Mouse (Mus musculus): ENCODE results near the gene Wfdc10. TPM values are rescaled to one million over a fixed set of nuclear protein-coding genes. Genes with fewer than 3 reads are reported as not detected.
A peak's percentile ranks its signal among the peaks of the same experiment; 100 is the strongest.

The Wfdc10 gene
- polyA plus RNA-seq, 1 experiment from 2014 or later = not detected

- Histone ChIP-seq H3K4me1 (no peaks in the 10 kb centered on the region), H3K27me3 (replicated peaks; ENCODE audit: low read depth, poor library complexity, severe bottlenecking) (no peaks in the 10 kb centered on the region), H3K9me3 (0 out of 2 replicates have a peak, but pooled peaks cover 5% of the 10 kb centered on the region), H3K4me3 (no peak overlapping the region), H3K36me3 (replicated peaks) (no peaks in the 10 kb centered on the region), H3K27ac (replicated peaks) (no peak overlapping the region)
- 37% methylated on average over 1 of the region's 1 CpGs for WGBS
- no peak for DNase-seq (ENCODE audit: low spot score)
These were observed 15.1 kb downstream of the Wfdc10 start for GRCm38 (mm10) chr2:164670938-164671337.

- DNase-seq (ENCODE audit: low spot score) = no peak
- no peaks in the 10 kb centered on the region for H3K36me3 ChIP-seq (replicated peaks)
- H3K4me1 ChIP-seq = peaks cover 4% of the 10 kb centered on the region
- H3K4me3 ChIP-seq = no peak within 1 kb of the TSS
- H3K27me3 ChIP-seq (replicated peaks; ENCODE audit: low read depth, poor library complexity, severe bottlenecking) = no peaks in the 10 kb centered on the region
- 81% methylated on average over 7 of the region's 7 CpGs for WGBS
- no peak within 1 kb of the TSS for H3K27ac ChIP-seq (replicated peaks)
- no peaks in the 10 kb centered on the region for H3K9me3 ChIP-seq
These were observed 18.1 kb downstream of the Wfdc10 start, which contains the start of gene Wfdc11 for GRCm38 (mm10) chr2:164673987-164674386. Gene Wfdc11, minus strand, starts transcription at chr2:164674087.

GRCm38 (mm10) chr2:164676103-164676502 lies 20.3 kb downstream of the Wfdc10 start:
- DNase-seq (ENCODE audit: low spot score) = no peak
- no peaks in the 10 kb centered on the region for H3K36me3 ChIP-seq (replicated peaks)
- H3K4me3 ChIP-seq = no peak overlapping the region
- 76% methylated on average over 7 of the region's 7 CpGs for WGBS
- H3K4me1 ChIP-seq = peaks cover 14% of the 10 kb centered on the region
- H3K27ac ChIP-seq (replicated peaks) = no peak overlapping the region
- no peaks in the 10 kb centered on the region for H3K9me3 ChIP-seq
- no peaks in the 10 kb centered on the region for H3K27me3 ChIP-seq (replicated peaks; ENCODE audit: low read depth, poor library complexity, severe bottlenecking)

GRCm38 (mm10) chr2:164676916-164677685 lies 21.3 kb downstream of the Wfdc10 start:
- H3K27me3 ChIP-seq (replicated peaks; ENCODE audit: low read depth, poor library complexity, severe bottlenecking) = no peaks in the 10 kb centered on the region

GRCm38 (mm10) chr2:164678848-164679625 lies 23.2 kb downstream of the Wfdc10 start:
- no peaks in the 10 kb centered on the region for H3K27me3 ChIP-seq (replicated peaks; ENCODE audit: low read depth, poor library complexity, severe bottlenecking)
- WGBS = 24% methylated on average over 19 of the region's 19 CpGs
- no peak overlapping the region for H3K27ac ChIP-seq (replicated peaks)
- H3K4me3 ChIP-seq = peak overlapping the region; percentile 43
- peak; percentile 86 for DNase-seq (ENCODE audit: low spot score)
- no peaks in the 10 kb centered on the region for H3K36me3 ChIP-seq (replicated peaks)
- peaks cover 14% of the 10 kb centered on the region for H3K4me1 ChIP-seq
- H3K9me3 ChIP-seq = no peaks in the 10 kb centered on the region

More at GRCm38 (mm10) chr2:164676916-164677685, 21.3 kb downstream of the Wfdc10 start:
- 88% methylated on average over 16 of the region's 16 CpGs for WGBS
- H3K9me3 ChIP-seq = no peaks in the 10 kb centered on the region
- H3K4me1 ChIP-seq = peaks cover 14% of the 10 kb centered on the region
- no peak for DNase-seq (ENCODE audit: low spot score)
- H3K27ac ChIP-seq (replicated peaks) = no peak overlapping the region
- no peaks in the 10 kb centered on the region for H3K36me3 ChIP-seq (replicated peaks)
- H3K4me3 ChIP-seq = no peak overlapping the region

- DNase-seq (ENCODE audit: low spot score) = peak; percentile 15
- H3K36me3 ChIP-seq (replicated peaks) = no peaks in the 10 kb centered on the region
- no peaks in the 10 kb centered on the region for H3K27me3 ChIP-seq (replicated peaks; ENCODE audit: low read depth, poor library complexity, severe bottlenecking)
- 36% methylated on average over 3 of the region's 3 CpGs for WGBS
- H3K4me1 ChIP-seq = peaks cover 14% of the 10 kb centered on the region
- no peaks in the 10 kb centered on the region for H3K9me3 ChIP-seq
- H3K4me3 ChIP-seq = no peak overlapping the region
- H3K27ac ChIP-seq (replicated peaks) = no peak overlapping the region
These were observed 24.1 kb downstream of the Wfdc10 start for GRCm38 (mm10) chr2:164679906-164680305.

- H3K27ac ChIP-seq (replicated peaks) = no peak within 1 kb of the TSS
- no peak within 1 kb of the TSS for H3K4me3 ChIP-seq
- no peaks in the 10 kb centered on the region for H3K9me3 ChIP-seq
- WGBS = 67% methylated on average over 3 of the region's 3 CpGs
- H3K36me3 ChIP-seq (replicated peaks) = no peaks in the 10 kb centered on the region
- 0 out of 2 replicates have a peak, but pooled peaks cover 3% of the 10 kb centered on the region for H3K4me1 ChIP-seq
- H3K27me3 ChIP-seq (replicated peaks; ENCODE audit: low read depth, poor library complexity, severe bottlenecking) = no peaks in the 10 kb centered on the region
- no peak for DNase-seq (ENCODE audit: low spot score)
These were observed 29.0 kb downstream of the Wfdc10 start, which contains the start of gene Wfdc13 for GRCm38 (mm10) chr2:164684807-164685206. Gene Wfdc13, plus strand, starts transcription at chr2:164685107.

- no peaks in the 10 kb centered on the region for H3K4me1 ChIP-seq
- no peak within 1 kb of the TSS for H3K4me3 ChIP-seq
- H3K36me3 ChIP-seq (replicated peaks) = no peaks in the 10 kb centered on the region
- 83% methylated on average over 4 of the region's 4 CpGs for WGBS
- no peaks in the 10 kb centered on the region for H3K9me3 ChIP-seq
- DNase-seq (ENCODE audit: low spot score) = no peak
- no peaks in the 10 kb centered on the region for H3K27me3 ChIP-seq (replicated peaks; ENCODE audit: low read depth, poor library complexity, severe bottlenecking)
- no peak within 1 kb of the TSS for H3K27ac ChIP-seq (replicated peaks)
These were observed 42.4 kb downstream of the Wfdc10 start, which contains the start of gene Spint4 for GRCm38 (mm10) chr2:164698201-164698600. Gene Spint4, plus strand, starts transcription at chr2:164698501.

- Histone ChIP-seq H3K27ac (replicated peaks) (no peak overlapping the region), H3K4me1 (no peaks in the 10 kb centered on the region), H3K9me3 (no peaks in the 10 kb centered on the region), H3K27me3 (replicated peaks; ENCODE audit: low read depth, poor library complexity, severe bottlenecking) (no peaks in the 10 kb centered on the region), H3K4me3 (no peak overlapping the region), H3K36me3 (replicated peaks) (no peaks in the 10 kb centered on the region)
- DNase-seq (ENCODE audit: low spot score) = no peak
- WGBS = 86% methylated on average over 5 of the region's 5 CpGs
These were observed 45.1 kb downstream of the Wfdc10 start for GRCm38 (mm10) chr2:164700959-164701358.

- H3K27ac ChIP-seq (replicated peaks) = no peak overlapping the region
- H3K36me3 ChIP-seq (replicated peaks) = no peaks in the 10 kb centered on the region
- WGBS = 90% methylated on average over 5 of the region's 5 CpGs
- H3K9me3 ChIP-seq = no peaks in the 10 kb centered on the region
- DNase-seq (ENCODE audit: low spot score) = no peak
- no peaks in the 10 kb centered on the region for H3K4me1 ChIP-seq
- no peak overlapping the region for H3K4me3 ChIP-seq
- no peaks in the 10 kb centered on the region for H3K27me3 ChIP-seq (replicated peaks; ENCODE audit: low read depth, poor library complexity, severe bottlenecking)
These were observed 45.9 kb downstream of the Wfdc10 start for GRCm38 (mm10) chr2:164701761-164702160.

GRCm38 (mm10) chr2:164704235-164704634 lies 48.4 kb downstream of the Wfdc10 start:
- no peaks in the 10 kb centered on the region for H3K9me3 ChIP-seq
- no peak overlapping the region for H3K27ac ChIP-seq (replicated peaks)
- WGBS = 72% methylated on average over 5 of the region's 5 CpGs
- H3K4me3 ChIP-seq = no peak overlapping the region
- H3K27me3 ChIP-seq (replicated peaks; ENCODE audit: low read depth, poor library complexity, severe bottlenecking) = no peaks in the 10 kb centered on the region
- H3K36me3 ChIP-seq (replicated peaks) = no peaks in the 10 kb centered on the region
- no peaks in the 10 kb centered on the region for H3K4me1 ChIP-seq
- DNase-seq (ENCODE audit: low spot score) = no peak

GRCm38 (mm10) chr2:164705328-164705727 lies 49.5 kb downstream of the Wfdc10 start:
- H3K27me3 ChIP-seq (replicated peaks; ENCODE audit: low read depth, poor library complexity, severe bottlenecking) = no peaks in the 10 kb centered on the region
- no peaks in the 10 kb centered on the region for H3K36me3 ChIP-seq (replicated peaks)
- WGBS = 94% methylated on average over 6 of the region's 6 CpGs
- H3K9me3 ChIP-seq = no peaks in the 10 kb centered on the region
- H3K4me3 ChIP-seq = no peak overlapping the region
- no peak for DNase-seq (ENCODE audit: low spot score)
- H3K4me1 ChIP-seq = no peaks in the 10 kb centered on the region
- H3K27ac ChIP-seq (replicated peaks) = no peak overlapping the region

Data from embryonic facial prominence, embryonic 10.5 days (tissue).